Mouse (Mus musculus): ENCODE measurements around the gene Glrx2. TPM values are rescaled to one million over a fixed set of nuclear protein-coding genes. Genes with fewer than 3 reads are reported as not detected.

The Glrx2 gene
- total RNA-seq, 1 experiment from 2014 or later, result 39.8 TPM

- ATAC-seq (replicated peaks; ENCODE audit: insufficient number of reproducible peaks, low FRiP score, low TSS enrichment, poor library complexity, severe bottlenecking), result peak; percentile 52
Observed at GRCm38 (mm10) chr1:143739361-143740350, 23.5 kb downstream of the Glrx2 start.

- no peak for ATAC-seq (replicated peaks; ENCODE audit: insufficient number of reproducible peaks, low FRiP score, low TSS enrichment, poor library complexity, severe bottlenecking)
Observed at GRCm38 (mm10) chr1:143740581-143740980, 24.4 kb downstream of the Glrx2 start.

DNA sequence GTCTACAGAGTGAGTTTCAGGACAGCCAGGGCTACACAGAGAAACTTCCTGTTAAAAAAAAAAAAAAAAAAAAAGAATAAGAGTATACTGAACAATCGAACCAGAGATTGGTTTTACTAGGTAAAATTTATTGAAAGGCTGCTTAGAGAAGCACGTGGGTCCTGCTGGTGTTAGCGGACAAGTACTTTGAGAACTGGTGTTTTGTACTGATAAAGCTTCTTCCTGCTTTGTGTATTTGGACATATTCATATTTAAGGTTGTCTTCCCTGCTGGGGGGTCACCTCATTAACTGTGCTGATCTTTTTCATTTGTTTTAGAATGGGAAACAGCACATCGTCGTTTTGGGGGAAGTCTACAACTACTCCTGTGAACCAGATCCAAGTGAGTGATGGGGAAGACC is 25.2 kb downstream of the Glrx2 start:
- no peak for ATAC-seq (replicated peaks; ENCODE audit: insufficient number of reproducible peaks, low FRiP score, low TSS enrichment, poor library complexity, severe bottlenecking)

- ATAC-seq (replicated peaks; ENCODE audit: insufficient number of reproducible peaks, low FRiP score, low TSS enrichment, poor library complexity, severe bottlenecking), result no peak
Observed at GRCm38 (mm10) chr1:143742186-143742585, 26.0 kb downstream of the Glrx2 start.

DNA sequence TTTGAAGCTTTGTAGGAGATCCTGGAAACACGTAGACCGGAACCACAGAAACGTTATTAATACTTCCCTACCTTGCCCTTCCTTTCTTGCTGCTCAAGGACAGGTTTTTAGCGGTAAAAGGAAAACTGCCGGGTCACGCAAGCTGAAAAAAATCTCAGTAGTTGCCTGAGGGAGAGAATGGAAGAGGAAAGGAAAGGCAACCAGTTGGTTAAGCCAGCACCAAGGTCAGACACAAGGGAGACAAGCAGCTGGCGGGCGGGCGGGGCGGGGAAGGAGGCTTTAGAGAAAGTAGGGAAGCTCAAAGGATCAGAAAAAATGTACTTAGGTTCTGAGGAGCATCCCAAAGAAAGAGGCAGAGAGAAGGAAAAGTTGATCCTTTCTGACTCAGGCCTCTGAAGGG is 29.7 kb downstream of the Glrx2 start:
- ATAC-seq (replicated peaks; ENCODE audit: insufficient number of reproducible peaks, low FRiP score, low TSS enrichment, poor library complexity, severe bottlenecking), result no peak

DNA sequence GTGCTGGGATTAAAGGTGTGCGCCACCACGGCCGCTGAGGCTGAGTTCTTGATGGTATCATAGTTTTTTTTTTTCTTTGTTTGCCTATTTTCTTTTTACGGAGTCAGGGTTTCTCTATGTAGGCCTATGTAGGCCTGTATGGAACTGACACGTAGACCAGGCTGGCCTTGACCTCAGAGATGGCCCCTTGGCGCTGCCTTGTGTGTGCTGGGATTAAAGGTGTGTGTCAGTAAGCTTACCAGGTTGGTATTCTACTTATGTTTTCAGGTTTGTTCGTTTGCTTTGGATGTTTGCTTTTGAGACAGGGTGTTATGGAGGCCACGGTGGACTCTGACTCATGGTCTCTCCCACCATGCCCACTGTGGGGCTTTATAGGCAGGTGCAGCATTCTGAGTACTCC is 46.0 kb downstream of the Glrx2 start:
- ATAC-seq (replicated peaks; ENCODE audit: insufficient number of reproducible peaks, low FRiP score, low TSS enrichment, poor library complexity, severe bottlenecking), result no peak

GRCm38 (mm10) chr1:143764443-143764842 is 48.3 kb downstream of the Glrx2 start:
- no peak for ATAC-seq (replicated peaks; ENCODE audit: insufficient number of reproducible peaks, low FRiP score, low TSS enrichment, poor library complexity, severe bottlenecking)

- ATAC-seq (replicated peaks; ENCODE audit: insufficient number of reproducible peaks, low FRiP score, low TSS enrichment, poor library complexity, severe bottlenecking), result no peak
Observed at GRCm38 (mm10) chr1:143765801-143766200, 49.7 kb downstream of the Glrx2 start.

GRCm38 (mm10) chr1:143766238-143766637 is 50.1 kb downstream of the Glrx2 start:
- ATAC-seq (replicated peaks; ENCODE audit: insufficient number of reproducible peaks, low FRiP score, low TSS enrichment, poor library complexity, severe bottlenecking), result no peak

DNA sequence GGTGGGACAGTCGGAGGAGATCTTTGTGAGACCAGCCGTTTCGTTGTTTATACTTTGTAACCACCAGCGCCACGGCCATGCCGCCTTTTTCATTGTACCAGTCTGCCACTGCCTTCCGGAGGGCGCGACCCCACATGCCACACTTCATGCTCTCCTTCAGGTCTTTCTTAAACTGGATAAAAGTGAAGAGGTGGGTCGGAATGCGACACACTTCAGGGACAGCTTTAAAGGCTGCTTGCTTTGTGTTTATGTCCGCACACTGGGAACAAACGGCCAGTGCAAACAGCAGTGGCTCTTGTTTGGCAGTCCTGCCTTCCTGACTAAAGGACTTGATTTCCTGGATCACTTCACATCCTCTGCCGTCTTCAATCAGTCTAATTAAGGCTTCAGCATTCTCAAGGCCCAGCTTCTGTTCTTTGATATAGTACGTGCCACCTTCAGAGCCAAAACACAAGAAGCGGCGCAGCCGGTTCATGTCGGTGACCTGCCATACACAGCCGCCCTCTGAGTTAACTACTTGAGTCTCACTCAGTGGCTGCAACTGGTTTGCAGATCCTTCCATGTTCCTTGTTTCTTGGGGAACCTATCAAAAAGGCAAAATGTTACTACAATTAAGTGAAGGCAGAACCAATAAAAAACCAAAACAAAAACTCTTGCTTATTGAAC is 54.4 kb downstream of the Glrx2 start:
- no peak for ATAC-seq (replicated peaks; ENCODE audit: insufficient number of reproducible peaks, low FRiP score, low TSS enrichment, poor library complexity, severe bottlenecking)

DNA sequence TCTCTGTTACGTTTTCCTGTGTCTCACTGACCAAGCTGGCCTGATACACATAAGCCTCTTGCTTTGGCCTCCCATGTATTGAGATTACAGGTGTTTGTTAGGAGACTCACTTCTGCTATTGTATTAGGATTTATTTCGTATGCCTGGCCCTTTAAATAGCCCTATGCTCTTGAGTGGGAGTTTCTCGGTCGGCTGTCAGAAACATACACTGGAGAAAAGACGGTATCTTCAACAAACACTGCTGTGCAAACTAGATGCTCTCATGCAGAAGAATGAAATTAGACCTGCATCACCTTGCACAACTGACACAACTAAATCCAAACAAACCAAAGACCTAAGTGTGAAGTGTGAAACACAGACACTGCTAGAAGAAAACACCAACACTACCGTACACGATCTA is 56.9 kb downstream of the Glrx2 start:
- ATAC-seq (replicated peaks; ENCODE audit: insufficient number of reproducible peaks, low FRiP score, low TSS enrichment, poor library complexity, severe bottlenecking), result no peak

- no peak for ATAC-seq (replicated peaks; ENCODE audit: insufficient number of reproducible peaks, low FRiP score, low TSS enrichment, poor library complexity, severe bottlenecking)
Observed at GRCm38 (mm10) chr1:143773909-143774308, 57.8 kb downstream of the Glrx2 start.

DNA sequence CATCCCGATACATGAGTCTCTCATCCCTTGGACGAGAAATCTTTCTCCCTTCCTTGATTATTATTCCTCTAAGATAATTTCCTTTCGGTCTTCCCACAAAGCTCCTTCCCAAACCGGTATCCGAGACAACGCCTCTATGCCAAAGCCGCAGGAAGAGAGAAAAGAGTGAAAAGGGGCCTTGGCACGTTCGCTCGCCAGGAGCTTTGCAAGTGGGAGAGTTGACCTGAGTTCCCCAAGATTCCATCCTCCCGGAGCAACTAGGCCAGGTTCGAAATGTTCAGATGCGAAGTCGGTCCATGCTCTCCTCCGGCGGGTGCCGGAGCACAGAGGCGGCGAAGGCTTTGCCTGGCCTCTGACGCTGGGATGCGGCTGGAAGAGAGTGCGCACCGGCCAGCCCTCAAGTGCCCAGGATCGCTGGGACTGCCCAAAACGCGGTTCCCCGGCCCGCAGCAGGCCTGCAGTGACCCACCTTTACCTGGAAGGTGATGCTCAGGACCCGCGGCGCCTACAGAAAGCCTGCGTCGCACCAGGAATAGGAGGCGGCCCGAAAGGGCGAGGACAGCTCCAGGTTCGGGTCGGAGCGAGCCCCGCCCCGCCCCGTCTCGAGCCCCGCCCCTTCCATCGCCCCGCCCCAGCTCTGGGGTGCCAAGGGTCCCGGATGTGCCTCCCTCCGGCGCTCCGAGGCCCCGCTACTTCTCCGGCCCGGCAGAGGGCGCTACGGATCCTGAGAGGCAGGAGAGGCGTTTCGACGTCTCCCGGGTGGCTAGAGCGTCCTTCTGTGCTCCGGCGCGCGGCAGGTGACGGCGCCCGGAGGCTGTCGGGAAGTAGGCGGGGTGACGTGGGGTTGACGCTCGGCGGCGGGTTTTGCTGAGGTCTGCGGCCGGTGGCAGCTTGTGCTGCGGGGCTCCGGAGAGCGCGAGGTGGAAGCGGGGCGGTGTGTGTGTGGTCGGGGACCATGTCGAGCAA is 60.6 kb downstream of the Glrx2 start, which contains the start of the genes Trove2 and Uchl5:
Trove2 (minus strand) TSS at position 623 of the 966 bp plus-strand sequence.
Uchl5 (plus strand) TSS at position 827 of the 966 bp plus-strand sequence.
- ATAC-seq (replicated peaks; ENCODE audit: insufficient number of reproducible peaks, low FRiP score, low TSS enrichment, poor library complexity, severe bottlenecking), result peak; percentile 96

DNA sequence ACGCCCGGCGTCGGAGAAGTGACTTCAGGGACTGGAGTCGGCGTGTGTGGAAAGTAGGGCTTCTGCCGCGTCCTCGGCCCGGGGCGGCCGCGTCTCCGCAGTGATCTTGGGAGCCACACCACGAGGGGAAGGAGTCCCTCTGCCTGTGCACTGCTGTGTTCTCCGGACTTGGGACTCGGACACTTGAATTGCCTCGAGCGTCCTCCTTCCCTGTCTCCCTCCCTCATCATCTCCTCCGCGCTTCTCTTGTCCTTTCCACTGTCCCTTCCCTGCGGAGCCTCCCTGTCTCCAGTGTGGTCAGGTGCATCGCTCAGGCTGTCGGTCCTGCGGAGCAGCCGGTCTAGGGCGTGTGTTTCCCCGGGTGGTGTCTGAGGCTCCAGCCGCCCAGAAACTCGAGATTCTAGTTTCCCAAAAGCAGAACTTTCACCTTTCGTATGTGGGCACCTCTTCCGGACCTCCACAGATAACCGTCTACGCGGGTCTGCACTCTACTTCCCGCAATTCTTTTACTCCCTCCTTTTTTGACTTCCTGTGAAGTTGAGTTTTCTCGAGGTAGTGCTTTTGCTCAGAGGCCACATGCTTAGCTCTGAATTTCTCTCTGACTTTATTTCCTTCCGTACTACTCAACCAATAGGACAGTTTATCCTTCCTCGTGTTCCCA is 61.5 kb downstream of the Glrx2 start:
- ATAC-seq (replicated peaks; ENCODE audit: insufficient number of reproducible peaks, low FRiP score, low TSS enrichment, poor library complexity, severe bottlenecking), result peak; percentile 23

GRCm38 (mm10) chr1:143788584-143789227 is 72.6 kb downstream of the Glrx2 start:
- ATAC-seq (replicated peaks; ENCODE audit: insufficient number of reproducible peaks, low FRiP score, low TSS enrichment, poor library complexity, severe bottlenecking), result peak; percentile 75; the same call in 1 of the 2 replicates

Measured in monocyte, adult 5-6 weeks (primary cell).